Mouse (Mus musculus) gastrocnemius, adult 2 months (tissue): ENCODE results near the gene Slc2a10. TPM values are rescaled to one million over a fixed set of nuclear protein-coding genes. Genes with fewer than 3 reads are reported as not detected.

Experiments used
- DNase-seq: peaks from one replicate; pipeline ENCODE4 v3.0.0; 2022
- H3K27ac ChIP-seq: fragments of 200-600 bp; 2 replicates; pipeline ENCODE4 v1.8.1; 2022; ENCODE audit warnings: mild to moderate bottlenecking
- H3K4me3 ChIP-seq: fragments of 200-600 bp; 2 replicates; pipeline ENCODE4 v1.8.1; 2022; ENCODE audit warnings: mild to moderate bottlenecking, moderate library complexity
- CTCF ChIP-seq: fragments of 200-600 bp; IDR thresholded peaks from 2 replicates; pipeline ENCODE4 v1.8.1; 2022; ENCODE audit warnings: antibody characterized with exemption, mild to moderate bottlenecking, moderate library complexity
- intact Hi-C: fragments of 180-260 bp; cut with DNase I; formaldehyde crosslinking; loops from one replicate; pipeline ENCODE4 v1.15.1; 2025
- long read RNA-seq, 2 experiments: library from polyadenylated mRNA; stranded (forward); transcript quantifications; one replicate each; pipeline ENCODE4 v2.0.0; 2021
- total RNA-seq, 2 experiments: library from RNA; stranded (reverse); gene quantifications; 2 replicates each; pipeline ENCODE4 v1.2.3; 2021

Gene Slc2a10
- 1 to 10 TPM in 1 of 2 experiments, under 1 TPM in 1; 0.89 to 1.6 TPM for total RNA-seq
- long read RNA-seq, experiment 1, transcript Slc2a10-201 (5 exons, 3,544 nt), result major isoform, 9 of 9 reads
- long read RNA-seq, experiment 1, partial matches to known transcripts, result 0 of 9 reads
- long read RNA-seq, experiment 1, other reads (novel, unspliced or antisense), result 0 of 9 reads
- long read RNA-seq, experiment 2, transcript Slc2a10-201 (5 exons, 3,544 nt), result major isoform, 5 of 5 reads
- long read RNA-seq, experiment 2, partial matches to known transcripts, result 0 of 5 reads
- long read RNA-seq, experiment 2, other reads (novel, unspliced or antisense), result 0 of 5 reads

DNA sequence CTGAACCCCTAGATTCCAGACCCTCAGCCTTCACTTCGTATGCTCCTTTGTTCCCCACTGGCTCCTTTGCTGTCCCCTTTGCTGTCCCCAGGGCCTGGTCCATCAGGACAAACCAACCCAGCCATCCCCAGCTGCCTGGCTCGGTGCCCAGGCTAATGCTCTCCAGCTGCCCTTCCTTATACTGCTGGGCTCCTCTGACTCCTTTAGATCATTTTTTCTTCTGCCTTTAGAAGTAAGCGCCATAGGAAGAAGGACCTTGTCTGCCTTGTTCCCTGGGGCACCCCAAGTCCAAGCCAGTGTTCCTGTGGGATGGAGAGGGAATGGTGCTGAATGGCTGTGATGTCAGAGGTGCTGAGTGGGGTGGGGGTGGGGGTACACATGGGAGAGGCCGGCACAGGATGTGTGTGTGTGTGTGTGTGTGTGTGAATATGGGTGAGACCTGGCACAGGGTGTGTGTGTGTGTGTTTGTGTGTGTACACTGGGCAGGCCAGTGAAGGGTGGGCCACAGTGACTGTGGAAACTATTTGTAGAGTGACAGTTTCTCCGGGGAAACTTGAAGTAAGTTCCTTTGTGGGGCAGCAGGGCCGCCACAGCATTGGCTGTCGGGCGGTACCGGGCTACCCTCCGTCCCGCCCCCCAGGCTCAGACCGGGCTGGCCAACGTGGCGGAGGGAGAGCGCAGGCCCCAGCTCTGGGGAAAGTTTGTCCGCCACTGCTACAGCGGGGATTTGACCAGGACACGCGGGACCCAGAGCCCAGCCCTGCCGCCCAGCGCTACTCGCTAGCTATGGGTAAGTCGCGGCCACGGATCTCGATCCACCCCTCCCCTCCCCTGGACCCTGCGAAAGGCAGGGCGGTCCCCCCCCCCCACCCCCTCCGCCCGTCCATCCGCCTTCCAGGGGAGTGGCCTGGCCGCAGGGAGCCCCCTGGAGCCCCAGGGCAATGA, at the start of gene Slc2a10:
Gene Slc2a10 (plus strand): TSS at position 529 of the 945 bp plus-strand sequence.
- peak within 1 kb of the TSS; percentile 82 for H3K4me3 ChIP-seq
- intact Hi-C loops, result no loop called here
- peak; percentile 80 for DNase-seq
- peak within 1 kb of the TSS; percentile 88 for H3K27ac ChIP-seq
- no peak for TF ChIP-seq CTCF

DNA sequence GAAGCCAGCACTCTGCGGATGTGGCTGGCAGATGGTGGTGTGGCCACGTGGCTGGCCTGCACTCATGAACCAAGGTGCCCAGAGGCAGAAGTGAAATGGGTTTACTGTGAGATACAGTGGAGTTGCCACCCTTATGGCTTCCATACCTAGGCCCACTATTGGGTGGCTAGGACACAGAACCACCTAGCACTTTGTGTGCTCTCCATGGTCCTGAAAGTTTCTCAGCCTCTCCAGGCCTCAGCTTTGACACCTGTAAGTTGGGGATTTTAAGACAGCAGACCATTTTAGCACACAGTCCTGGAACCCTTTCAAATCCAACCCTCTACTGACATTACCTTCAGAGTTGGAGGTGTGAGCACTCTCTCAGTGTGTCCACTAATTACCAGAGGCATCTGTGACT, 46.9 kb upstream of the Slc2a10 start:
- no peak for DNase-seq
- no peak for TF ChIP-seq CTCF
- intact Hi-C loops, result no loop called here

DNA sequence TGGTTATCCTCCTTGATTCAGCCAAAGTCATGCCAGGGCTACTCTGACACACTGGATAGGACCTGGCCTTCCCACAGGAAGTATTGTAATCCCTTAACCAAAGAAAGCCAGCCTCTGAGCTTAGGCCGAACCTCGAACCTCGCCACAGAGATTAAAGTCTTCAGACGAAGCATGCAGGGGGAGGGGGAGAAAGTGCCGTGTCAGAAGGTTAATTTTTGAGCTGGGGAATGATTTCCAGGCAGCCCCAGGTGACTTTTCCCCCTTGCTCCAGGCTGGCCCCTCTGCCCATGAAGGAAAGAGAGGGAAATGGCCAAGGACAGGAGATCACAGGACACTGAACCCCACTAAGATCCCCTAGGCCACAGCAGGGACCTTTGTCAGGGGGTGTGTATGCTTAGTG, 45.4 kb upstream of the Slc2a10 start:
- no peak for TF ChIP-seq CTCF
- intact Hi-C loops, result no loop called here
- Histone ChIP-seq H3K27ac (no peak overlapping the region), H3K4me3 (no peak overlapping the region)
- DNase-seq, result no peak

More for the DNA sequence above, 46.9 kb upstream of the Slc2a10 start:
- no peak overlapping the region for H3K4me3 ChIP-seq
- no peak overlapping the region for H3K27ac ChIP-seq

DNA sequence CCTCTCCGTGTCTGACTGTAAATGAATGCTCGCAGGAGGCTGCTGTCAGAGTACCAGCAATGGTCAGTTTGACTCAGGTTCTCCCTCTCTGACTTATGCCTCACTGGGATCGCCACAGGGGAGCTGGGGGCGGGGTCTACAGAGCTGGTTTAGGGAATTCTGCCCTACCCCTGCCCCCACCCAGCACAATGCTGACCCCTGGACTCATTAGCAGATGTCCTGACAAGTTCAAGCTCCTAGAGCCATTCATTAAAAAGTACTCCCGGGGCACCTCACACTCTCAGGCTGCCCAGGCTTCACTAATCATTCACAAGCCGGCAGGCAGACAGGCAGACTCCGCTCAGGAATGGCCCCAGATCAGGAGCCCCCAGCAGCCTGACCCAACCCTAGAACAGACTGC, 43.9 kb upstream of the Slc2a10 start:
- intact Hi-C loops, result no loop called here
- Histone ChIP-seq H3K27ac (no peak overlapping the region), H3K4me3 (no peak overlapping the region)
- no peak for TF ChIP-seq CTCF
- DNase-seq, result no peak

DNA sequence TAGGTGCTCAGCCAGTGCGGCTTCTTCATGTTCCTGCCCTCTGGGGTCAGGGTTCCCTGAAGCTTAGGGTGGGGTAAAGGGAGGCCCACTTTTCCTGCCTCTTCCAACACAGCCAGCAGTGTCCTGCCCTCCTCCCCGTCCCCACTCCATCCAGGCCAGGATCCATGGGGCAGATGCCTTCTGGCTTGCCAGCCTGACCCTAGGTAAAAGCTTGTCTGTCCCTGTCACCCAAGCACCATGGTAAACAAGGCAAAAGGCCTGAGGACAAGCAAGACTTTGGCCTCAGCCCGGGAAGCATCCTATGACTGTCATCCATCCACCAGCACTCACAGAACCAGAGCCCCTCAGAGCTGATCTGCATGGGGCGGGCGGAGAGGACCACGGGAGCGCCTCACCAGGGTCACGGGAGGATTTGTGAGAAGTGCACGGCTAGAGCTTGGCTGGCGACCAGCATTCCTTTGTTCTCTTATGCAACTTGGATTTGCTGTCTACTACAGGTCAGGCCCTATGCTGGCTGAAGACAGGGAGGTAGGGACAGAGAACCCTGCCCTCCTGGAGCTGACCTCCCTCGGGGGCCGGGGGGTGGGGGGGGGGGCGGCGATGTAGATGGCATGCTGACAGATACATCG, 35.6 kb upstream of the Slc2a10 start:
- no peak overlapping the region for H3K4me3 ChIP-seq
- no peak for DNase-seq
- intact Hi-C loops, result no loop called here
- no peak overlapping the region for H3K27ac ChIP-seq
- TF ChIP-seq CTCF, result no peak

DNA sequence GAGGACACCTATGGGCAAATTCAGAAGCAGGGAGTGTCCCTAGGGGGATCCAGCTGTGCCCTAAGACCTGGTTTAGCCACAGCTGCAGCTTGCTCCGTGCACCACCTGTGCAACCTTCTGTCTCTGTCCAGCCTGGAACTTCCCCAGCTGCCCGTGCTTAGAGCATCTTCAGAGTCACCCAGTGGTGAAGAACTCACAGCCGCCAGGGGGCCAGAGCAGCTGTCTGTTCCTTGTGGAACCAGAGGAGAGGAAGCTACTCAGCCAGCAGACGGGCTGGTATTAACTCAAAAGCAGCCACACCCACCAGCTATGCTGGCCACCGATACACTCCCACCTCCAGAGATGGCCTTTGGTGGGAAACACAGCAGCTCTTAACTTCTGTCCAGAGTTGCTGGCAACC, 33.4 kb upstream of the Slc2a10 start:
- peak; percentile 37 for DNase-seq
- no peak overlapping the region for H3K4me3 ChIP-seq
- intact Hi-C loops, result no loop called here
- H3K27ac ChIP-seq, result no peak overlapping the region
- TF ChIP-seq CTCF, result peak; percentile 8; the same call in 1 of the 2 replicates

DNA sequence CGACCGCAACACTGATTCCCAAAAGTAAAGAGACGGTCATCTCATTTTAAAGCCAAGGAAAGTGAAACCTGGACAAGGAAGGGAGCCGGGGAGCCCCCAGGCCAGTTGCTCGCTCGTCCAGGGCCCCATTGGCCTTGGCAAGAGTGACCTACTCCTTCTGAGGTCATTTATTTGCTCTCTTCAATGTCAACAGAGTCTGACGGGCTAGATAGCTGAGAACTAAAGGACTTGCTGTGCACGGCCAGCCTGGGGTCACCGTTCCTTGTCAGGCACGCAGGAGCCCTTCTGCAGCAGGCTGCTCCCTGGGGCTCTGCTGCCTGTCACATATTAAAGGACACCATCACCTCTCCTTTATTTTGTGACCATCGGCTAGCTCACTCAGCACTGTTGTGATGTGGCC, 31.6 kb upstream of the Slc2a10 start:
- H3K4me3 ChIP-seq, result no peak overlapping the region
- intact Hi-C loops, result no loop called here
- DNase-seq, result no peak
- no peak overlapping the region for H3K27ac ChIP-seq
- no peak for TF ChIP-seq CTCF

DNA sequence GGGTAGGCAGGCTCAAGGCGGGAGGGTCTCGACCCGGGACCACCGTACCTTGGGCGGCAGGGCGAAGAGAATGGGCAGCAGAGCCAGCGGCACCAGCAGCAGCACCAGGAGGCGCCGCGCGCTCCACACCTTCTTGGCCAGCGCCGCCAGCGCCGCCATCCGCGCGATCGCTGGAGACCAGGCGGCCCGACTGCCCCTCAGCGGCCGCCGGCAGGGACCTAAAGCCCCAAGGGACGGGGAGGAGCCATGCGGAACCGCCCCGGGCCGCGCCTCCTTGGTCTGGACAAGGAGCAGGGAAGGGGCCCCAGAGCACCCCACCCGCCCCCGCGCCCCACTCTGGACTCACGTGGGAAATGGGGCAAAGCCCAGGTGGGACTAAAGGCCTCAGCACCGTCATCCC, 30.6 kb upstream of the Slc2a10 start, which contains the start of gene Slc13a3:
Gene Slc13a3 (minus strand): TSS at position 228 of the 400 bp plus-strand sequence.
- no peak for TF ChIP-seq CTCF
- no peak within 1 kb of the TSS for H3K27ac ChIP-seq
- DNase-seq, result no peak
- intact Hi-C loops, result no loop called here
- H3K4me3 ChIP-seq, result no peak within 1 kb of the TSS

DNA sequence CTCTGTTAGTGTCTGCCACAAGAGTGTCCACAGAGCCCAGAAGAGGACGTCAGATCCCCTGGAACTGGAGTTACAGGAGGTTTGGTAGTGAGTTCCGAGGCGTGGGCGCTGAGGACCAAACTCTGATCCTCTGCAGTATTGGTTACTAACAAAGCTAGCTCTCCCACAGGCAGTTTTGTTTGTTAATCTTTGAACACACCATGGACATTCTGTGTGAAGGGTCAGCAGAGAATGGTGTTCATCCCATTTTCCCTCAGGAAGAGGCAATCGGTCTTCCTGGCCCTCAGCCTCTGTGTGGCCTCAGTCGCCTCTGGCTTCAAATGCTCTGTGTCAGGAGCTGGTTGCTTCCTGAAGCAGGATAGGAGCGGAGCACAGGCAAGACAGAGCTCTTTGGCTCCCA, 28.2 kb upstream of the Slc2a10 start:
- intact Hi-C loops, result no loop called here
- no peak for DNase-seq
- Histone ChIP-seq H3K4me3 (no peak overlapping the region), H3K27ac (no peak overlapping the region)
- TF ChIP-seq CTCF, result no peak

DNA sequence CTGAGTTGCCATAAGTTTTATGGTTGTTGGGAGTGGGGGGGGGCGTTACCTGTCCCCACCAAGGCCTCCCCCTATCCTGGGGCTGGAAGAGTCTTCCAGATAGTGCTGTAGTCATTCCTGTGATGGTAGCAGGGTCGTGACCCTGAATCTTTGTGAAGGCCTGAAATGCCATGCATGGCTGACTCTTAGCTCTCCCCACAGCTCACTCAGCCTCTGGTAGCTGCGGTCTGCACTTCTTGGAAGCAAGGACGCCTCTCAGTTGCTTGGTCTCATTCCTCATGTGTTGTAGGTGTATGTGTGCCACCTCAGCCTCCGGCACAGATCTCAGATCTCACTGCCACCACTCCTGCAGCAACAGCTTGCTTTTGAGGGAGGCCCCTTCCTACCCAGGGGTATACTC, 27.7 kb upstream of the Slc2a10 start:
- Histone ChIP-seq H3K4me3 (no peak overlapping the region), H3K27ac (no peak overlapping the region)
- intact Hi-C loops, result no loop called here
- no peak for TF ChIP-seq CTCF
- DNase-seq, result no peak

DNA sequence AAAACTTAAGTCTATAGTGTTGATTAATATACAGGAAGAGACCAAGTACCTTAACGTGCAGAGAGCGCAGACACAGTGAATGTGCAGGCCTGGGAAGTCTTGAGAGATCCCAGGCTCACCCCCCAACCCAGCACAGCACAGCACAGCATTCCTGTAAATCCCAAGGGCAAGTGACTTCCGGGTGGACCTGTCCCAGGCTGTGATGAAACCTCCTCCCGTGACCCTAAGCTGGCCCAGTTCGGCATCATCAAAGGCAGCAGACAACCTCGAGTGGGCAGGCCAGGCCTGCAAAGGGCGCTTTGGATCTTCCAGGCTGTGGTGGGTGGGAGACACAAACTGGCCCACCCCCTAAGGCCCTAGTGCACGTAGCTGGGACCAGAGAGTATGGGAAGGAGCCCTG, 21.6 kb upstream of the Slc2a10 start:
- Histone ChIP-seq H3K4me3 (no peak overlapping the region), H3K27ac (no peak overlapping the region)
- intact Hi-C loops, result no loop called here
- no peak for TF ChIP-seq CTCF
- no peak for DNase-seq

DNA sequence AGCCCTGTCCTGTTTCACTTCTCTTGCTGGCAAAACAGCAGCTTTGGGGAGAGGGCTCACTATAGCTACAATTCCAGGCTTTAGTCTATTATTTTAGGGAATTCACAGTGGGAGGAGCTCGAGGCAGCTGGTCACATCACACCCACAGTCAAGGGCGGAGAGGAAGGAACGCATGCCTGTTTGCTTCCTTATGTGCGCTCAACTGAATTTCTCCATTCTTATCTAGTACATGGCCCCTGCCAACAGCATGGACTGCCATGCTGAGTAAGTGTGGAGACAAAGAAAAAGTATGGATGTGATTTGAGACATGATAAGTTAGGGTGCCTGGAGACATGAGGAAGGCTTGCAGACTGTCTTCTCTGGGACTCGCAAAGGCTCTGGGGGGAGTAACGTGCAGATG, 19.4 kb upstream of the Slc2a10 start:
- no peak for TF ChIP-seq CTCF
- intact Hi-C loops, result no loop called here

DNA sequence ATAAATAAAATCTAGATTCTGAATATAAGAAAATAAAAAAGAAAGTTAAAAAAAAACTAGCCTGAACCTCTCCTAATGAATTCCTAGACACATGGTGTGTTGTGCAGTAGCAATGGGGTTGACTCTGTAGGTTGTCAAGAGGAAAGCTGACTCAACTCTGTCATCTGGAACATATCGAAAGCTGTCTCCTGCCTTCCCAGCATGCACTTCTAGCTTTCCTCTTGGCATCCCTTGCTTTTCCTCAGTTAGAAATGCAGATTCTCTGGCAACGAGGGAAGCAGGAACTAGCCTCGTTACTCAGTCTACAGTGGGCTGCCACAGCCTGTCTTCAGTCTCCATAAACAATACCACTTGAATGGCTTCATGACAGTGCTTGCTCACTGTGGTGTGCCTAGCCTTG, 17.8 kb upstream of the Slc2a10 start:
- intact Hi-C loops, result loop anchor here (2.0 kb wide), 1 partner anchor 95 kb away; no protein-coding TSS in a partner anchor
- no peak overlapping the region for H3K4me3 ChIP-seq
- H3K27ac ChIP-seq, result no peak overlapping the region
- no peak for TF ChIP-seq CTCF
- no peak for DNase-seq

More for the DNA sequence above, 19.4 kb upstream of the Slc2a10 start:
- Histone ChIP-seq H3K27ac (no peak overlapping the region), H3K4me3 (no peak overlapping the region)
- no peak for DNase-seq
